Mouse (Mus musculus) CH12.LX (cell line): ENCODE results near the gene Hmox1. TPM values are rescaled to one million over a fixed set of nuclear protein-coding genes. Genes with fewer than 3 reads are reported as not detected.

ENCODE experiments used
- DNase-seq: peaks from one replicate; pipeline ENCODE4 v3.0.0-alpha.2; 2013; ENCODE audit errors: extremely low read depth
- H3K27ac ChIP-seq: 2 replicates; pipeline ENCODE4 v1.5.1; 2012; ENCODE audit warnings: low read depth, mild to moderate bottlenecking, control low read depth, moderate library complexity; ENCODE audit not compliant: insufficient read depth
- H3K27me3 ChIP-seq: replicated peaks from 2 replicates; pipeline ENCODE3; 2012; ENCODE audit warnings: inconsistent platforms
- H3K36me3 ChIP-seq, 2 experiments: replicated peaks in 1 of 2; 2 replicates each; pipeline versions ENCODE3 to v1.6.1; 2012; ENCODE audit warnings: inconsistent platforms in 1 of 2, low read length in 1 of 2, mild to moderate bottlenecking in 1 of 2, mixed read lengths in 1 of 2, moderate library complexity in 1 of 2; ENCODE audit not compliant: control insufficient read depth in 1 of 2, insufficient read depth in 1 of 2
- H3K4me1 ChIP-seq, 2 experiments: 2 replicates each; pipeline ENCODE4 v1.6.1; 2012; ENCODE audit warnings: inconsistent platforms in 1 of 2, moderate library complexity in 1 of 2; ENCODE audit not compliant: insufficient read depth in 2 of 2, control insufficient read depth in 1 of 2
- H3K4me2 ChIP-seq: 2 replicates; pipeline ENCODE4 v1.6.1; 2012; ENCODE audit warnings: low read depth, mild to moderate bottlenecking, control low read depth; ENCODE audit not compliant: poor library complexity, insufficient read depth, severe bottlenecking
- H3K4me3 ChIP-seq, 3 experiments: fragments of 150-350 bp in 1 of 3; sonication (generic) in 1 of 3; replicated peaks in 1 of 3; 2 replicates each; pipeline versions ENCODE3 to v1.5.1; 2011 to 2012; ENCODE audit warnings: low read depth in 2 of 3, low read length in 2 of 3, mild to moderate bottlenecking in 2 of 3, moderate library complexity in 2 of 3, control low read depth in 1 of 3, improper control_type of control experiment in 1 of 3, inconsistent platforms in 1 of 3, mixed read lengths in 1 of 3; ENCODE audit not compliant: poor library complexity in 1 of 3
- H3K79me2 ChIP-seq: replicated peaks from 2 replicates; pipeline ENCODE4 v1.6.1; 2012; ENCODE audit warnings: mild to moderate bottlenecking, moderate library complexity; ENCODE audit not compliant: control insufficient read depth, poor library complexity, insufficient read depth, severe bottlenecking; ENCODE audit errors: extremely low read depth
- H3K9ac ChIP-seq: 2 replicates; pipeline ENCODE4 v1.6.1; 2012; ENCODE audit warnings: low read depth, mild to moderate bottlenecking, control low read depth, moderate library complexity; ENCODE audit not compliant: insufficient read depth
- H3K9me3 ChIP-seq: replicated peaks from 2 replicates; pipeline ENCODE3; 2012; ENCODE audit warnings: low read length, inconsistent platforms, mixed read lengths
- CHD1 ChIP-seq: IDR thresholded peaks from 2 replicates; pipeline ENCODE4 v1.6.1; 2012; ENCODE audit warnings: low read depth, low read length, improper control_type of control experiment, inconsistent platforms
- CTCF ChIP-seq, 2 experiments: IDR thresholded peaks in 1 of 2; conservative IDR thresholded peaks in 1 of 2; 2 replicates each; pipeline ENCODE4 v1.5.1; 2011 to 2012; ENCODE audit warnings: low read depth in 2 of 2, low read length in 2 of 2, improper control_type of control experiment in 1 of 2, inconsistent platforms in 1 of 2, mild to moderate bottlenecking in 1 of 2, moderate library complexity in 1 of 2
- E2F4 ChIP-seq: IDR thresholded peaks from 2 replicates; pipeline ENCODE4 v1.6.1; 2011; ENCODE audit warnings: low read depth, low read length, improper control_type of control experiment; ENCODE audit not compliant: insufficient replicate concordance
- ELF1 ChIP-seq: IDR thresholded peaks from 2 replicates; pipeline ENCODE4 v1.6.1; 2014; ENCODE audit warnings: low read depth, mild to moderate bottlenecking, inconsistent platforms, low read length, improper control_type of control experiment
- EP300 ChIP-seq: IDR thresholded peaks from 2 replicates; pipeline ENCODE4 v1.6.1; 2011; ENCODE audit warnings: low read length, improper control_type of control experiment
- GABPA ChIP-seq: IDR thresholded peaks from 2 replicates; pipeline ENCODE4 v1.6.1; 2012; ENCODE audit warnings: low read depth, low read length, improper control_type of control experiment, inconsistent platforms; ENCODE audit not compliant: insufficient replicate concordance
- HCFC1 ChIP-seq: IDR thresholded peaks from 2 replicates; pipeline ENCODE4 v1.6.1; 2012; ENCODE audit warnings: low read depth, mild to moderate bottlenecking, inconsistent platforms, low read length, improper control_type of control experiment
- IRF4 ChIP-seq: IDR thresholded peaks from 2 replicates; pipeline ENCODE4 v1.6.1; 2014; ENCODE audit warnings: low read depth, mild to moderate bottlenecking, inconsistent platforms, low read length, improper control_type of control experiment
- MAFK ChIP-seq: IDR thresholded peaks from 2 replicates; pipeline ENCODE4 v1.6.1; 2011; ENCODE audit warnings: low read length, improper control_type of control experiment; ENCODE audit not compliant: insufficient replicate concordance
- MAZ ChIP-seq: IDR thresholded peaks from 2 replicates; pipeline ENCODE4 v1.6.1; 2012; ENCODE audit warnings: low read depth, mild to moderate bottlenecking, inconsistent platforms, low read length, improper control_type of control experiment, moderate library complexity
- MXI1 ChIP-seq: IDR thresholded peaks from 2 replicates; pipeline ENCODE4 v1.6.1; 2011; ENCODE audit warnings: mild to moderate bottlenecking, low read depth, low read length, improper control_type of control experiment
- NELFE ChIP-seq: IDR thresholded peaks from 2 replicates; pipeline ENCODE4 v1.6.1; 2011; ENCODE audit warnings: low read depth, low read length, improper control_type of control experiment
- PAX5 ChIP-seq: IDR thresholded peaks from 2 replicates; pipeline ENCODE4 v1.6.1; 2012; ENCODE audit warnings: low read length, inconsistent platforms, mixed read lengths
- RAD21 ChIP-seq: IDR thresholded peaks from 2 replicates; pipeline ENCODE4 v1.6.1; 2011; ENCODE audit warnings: low read depth, mild to moderate bottlenecking, low read length, improper control_type of control experiment, moderate library complexity
- RCOR1 ChIP-seq: conservative IDR thresholded peaks from 2 replicates; pipeline ENCODE4 v1.6.1; 2012; ENCODE audit warnings: low read depth, mild to moderate bottlenecking, inconsistent platforms, low read length, improper control_type of control experiment
- SIN3A ChIP-seq: IDR thresholded peaks from 2 replicates; pipeline ENCODE4 v1.6.1; 2012; ENCODE audit warnings: low read length, improper control_type of control experiment, inconsistent platforms
- SMC3 ChIP-seq: IDR thresholded peaks from 2 replicates; pipeline ENCODE4 v1.6.1; 2011; ENCODE audit warnings: low read depth, low read length, improper control_type of control experiment
- UBTF ChIP-seq: IDR thresholded peaks from 2 replicates; pipeline ENCODE4 v1.6.1; 2012; ENCODE audit warnings: low read depth, mild to moderate bottlenecking, inconsistent platforms, low read length, improper control_type of control experiment, moderate library complexity
- USF2 ChIP-seq: conservative IDR thresholded peaks from 2 replicates; pipeline ENCODE4 v1.6.1; 2011; ENCODE audit warnings: low read depth, low read length, improper control_type of control experiment
- ZC3H11A ChIP-seq: IDR thresholded peaks from 2 replicates; pipeline ENCODE4 v1.6.1; 2012; ENCODE audit warnings: low read depth, mild to moderate bottlenecking, inconsistent platforms, low read length, improper control_type of control experiment
- ZMIZ1 ChIP-seq: IDR thresholded peaks from 2 replicates; pipeline ENCODE4 v1.6.1; 2012; ENCODE audit warnings: low read depth, mild to moderate bottlenecking, inconsistent platforms, low read length, improper control_type of control experiment
- ZNF384 ChIP-seq: IDR thresholded peaks from 2 replicates; pipeline ENCODE4 v1.6.1; 2012; ENCODE audit warnings: low read depth, low read length, improper control_type of control experiment, inconsistent platforms
- dilution Hi-C: fragments of 300-500 bp; cut with MboI; formaldehyde crosslinking; loops from 2 replicates; pipeline ENCODE4 v1.14.3; 2020; ENCODE audit warnings: low sequenced_read_pairs; ENCODE audit not compliant: extremely low pct_unique_long_range_greater_than_20kb, extremely low pct_ligation_motif_present
- in situ Hi-C: fragments of 300-500 bp; cut with MboI; formaldehyde crosslinking; loops from 3 replicates; pipeline ENCODE4 v1.14.3; 2019; ENCODE audit warnings: low sequenced_read_pairs, low pct_ligation_motif_present, low pct_unique_long_range_greater_than_20kb, mixed read lengths
- polyA plus RNA-seq: library from polyadenylated mRNA; unstranded; fragments of >175 nt; gene quantifications from 2 replicates; pipeline ENCODE4 v1.2.1, GENCODE M21; 2012; ENCODE audit warnings: low read depth; ENCODE audit not compliant: insufficient read length
- total RNA-seq, 2 experiments: library from RNA; depleted of rRNA; stranded (reverse); fragments of 300-350 nt in 1 of 2; fragments of >200 nt in 1 of 2; gene quantifications; 2 replicates each; pipeline ENCODE4 v1.2.3; 2012 to 2014

The Hmox1 gene
- total and polyA plus RNA-seq, 3 experiments: 39.7 to 92.2 (median 67.3) TPM

GRCm38 (mm10) chr8:75132485-75132884 lies 39.1 kb downstream of the Hmox1 start:
- DNase-seq: peak; percentile 62
- H3K9me3 ChIP-seq: no peaks in the 10 kb centered on the region
- dilution Hi-C loops: no loop called here
- no peak for TF ChIP-seq PAX5
- TF ChIP-seq MXI1: no peak
- TF ChIP-seq IRF4: no peak
- no peak for TF ChIP-seq NELFE
- no peak for TF ChIP-seq MAZ
- no peak for TF ChIP-seq ZC3H11A
- no peak for TF ChIP-seq RCOR1
- TF ChIP-seq EP300: no peak
- no peak for TF ChIP-seq MAFK
- no peak for TF ChIP-seq ZNF384
- no peak for TF ChIP-seq HCFC1
- TF ChIP-seq SMC3: peak; percentile 67
- TF ChIP-seq GABPA: no peak
- peak; percentile 46 to 80 for TF ChIP-seq CTCF (conservative IDR thresholded peaks at IDR 0.05 in 1 of 2, IDR thresholded peaks at IDR 0.05 in 1 of 2; ENCODE audit: low read depth in 2 of 2, low read length in 2 of 2)
- TF ChIP-seq RAD21: peak; percentile 78
- no peak for TF ChIP-seq SIN3A
- no peak for TF ChIP-seq UBTF
- TF ChIP-seq E2F4: no peak
- TF ChIP-seq CHD1: no peak
- TF ChIP-seq USF2: no peak
- TF ChIP-seq ZMIZ1: no peak
- TF ChIP-seq, all 38 proteins: peak for 3
- Histone ChIP-seq H3K4me1 (no peaks in the 10 kb centered on the region), H3K4me3 (no peak overlapping the region), H3K27me3 (no peaks in the 10 kb centered on the region), H3K27ac (no peak overlapping the region), H3K79me2 (no peaks in the 10 kb centered on the region), H3K4me2 (no peak overlapping the region), H3K9ac (no peak overlapping the region), H3K36me3 (peaks cover 26 to 81% of the 10 kb centered on the region in 2 experiments)
- in situ Hi-C loops: loop anchor here (25.0 kb wide), 1 partner anchor 105 kb away; no protein-coding TSS in a partner anchor

DNA sequence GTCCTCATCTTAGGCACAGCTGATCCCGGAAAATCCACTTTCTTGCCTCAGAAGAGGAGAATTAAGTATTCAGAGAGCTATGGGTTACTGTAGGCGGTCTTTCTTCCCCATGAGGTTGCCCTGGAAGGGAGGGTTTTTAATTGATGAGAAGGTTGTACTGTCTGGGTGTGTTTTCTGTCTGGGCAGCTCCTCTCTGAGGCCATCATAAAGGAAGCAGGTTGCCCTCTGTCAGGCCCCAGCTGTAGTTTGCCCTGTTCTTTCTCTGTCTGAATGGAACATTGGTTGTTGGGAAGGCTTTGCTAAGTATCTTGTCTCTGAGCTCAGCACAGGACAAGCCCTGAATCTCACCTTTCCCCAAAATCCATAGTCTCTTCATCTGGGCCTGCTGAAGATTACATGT lies 40.0 kb downstream of the Hmox1 start:
- in situ Hi-C loops: loop anchor here (25.0 kb wide), 1 partner anchor 104 kb away; no protein-coding TSS in a partner anchor
- H3K9ac ChIP-seq: no peak overlapping the region
- no peaks in the 10 kb centered on the region for H3K9me3 ChIP-seq
- H3K4me1 ChIP-seq: no peaks in the 10 kb centered on the region
- no peak overlapping the region for H3K4me3 ChIP-seq
- dilution Hi-C loops: no loop called here
- H3K4me2 ChIP-seq: no peak overlapping the region
- H3K79me2 ChIP-seq: no peaks in the 10 kb centered on the region
- H3K27ac ChIP-seq: no peak overlapping the region
- DNase-seq: no peak
- H3K27me3 ChIP-seq: no peaks in the 10 kb centered on the region
- peaks cover 20 to 72% of the 10 kb centered on the region in 2 experiments for H3K36me3 ChIP-seq
- no peak for TF ChIP-seq ELF1
